Comparison of ENCODE assay signal across 8 mouse cellular contexts in the genomic region with DNA sequence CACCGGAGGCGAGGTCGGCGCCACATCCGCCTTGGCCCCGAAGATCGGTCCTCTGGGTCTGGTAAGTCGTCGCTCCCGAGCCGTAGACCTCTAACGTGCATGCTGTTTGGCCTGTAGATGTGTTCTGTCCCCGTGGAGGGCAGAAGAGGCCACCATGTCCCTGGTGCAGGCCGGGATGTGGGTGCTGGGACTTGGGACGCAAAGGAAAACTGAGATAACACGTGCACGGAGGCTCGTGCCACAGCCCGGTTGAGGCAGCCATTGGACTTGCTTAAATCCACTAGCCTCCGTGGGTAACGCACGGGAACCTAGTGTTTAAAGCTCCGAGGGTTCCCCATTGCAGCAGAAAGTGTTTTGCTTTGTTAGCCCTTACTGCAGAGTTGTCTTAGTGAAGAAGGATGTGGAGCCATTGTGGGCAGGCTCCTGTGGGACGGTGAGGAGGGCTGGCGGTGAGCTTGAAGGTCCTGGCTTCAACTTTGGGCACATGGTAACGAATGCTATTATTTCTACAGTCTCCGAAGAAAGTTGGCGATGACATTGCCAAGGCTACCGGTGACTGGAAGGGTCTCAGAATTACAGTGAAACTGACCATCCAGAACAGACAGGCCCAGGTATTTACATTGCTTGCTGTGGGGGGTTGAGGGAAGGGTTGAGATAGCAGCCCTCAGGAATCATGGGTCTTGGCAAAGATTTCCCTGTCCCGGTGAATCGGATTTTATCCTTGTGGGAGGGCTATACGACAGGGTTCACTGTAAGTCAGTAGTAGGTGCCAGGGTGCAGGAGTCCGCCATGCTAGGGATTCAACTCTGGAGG. TPM values are rescaled to one million over a fixed set of nuclear protein-coding genes. Genes with fewer than 3 reads are reported as not detected.
DNase-seq lines count a peak whose midpoint lies in the region; ATAC-seq and TF ChIP-seq lines count a peak whose summit lies in the region.

No protein-coding gene starts in this region.

- peak overlapping the region; percentile 88 for H3K27ac ChIP-seq in heart, embryonic 11.5 days (ENCODE audit: low read depth, low read length)
- H3K27ac ChIP-seq in cortical plate, adult 2 months (ENCODE audit: insufficient read depth, low read length), result no peak overlapping the region
- peak overlapping the region; percentile 90 for H3K27ac ChIP-seq in intestine, embryonic 14.5 days (ENCODE audit: low read depth)
- H3K27ac ChIP-seq in midbrain, embryonic 16.5 days (ENCODE audit: low read length), result peak overlapping the region; percentile 78

- no peaks in the 10 kb centered on the region for H3K9me3 ChIP-seq in heart, embryonic 11.5 days (replicated peaks; ENCODE audit: control insufficient read depth, low read length)
- H3K9me3 ChIP-seq in intestine, embryonic 14.5 days (ENCODE audit: control insufficient read depth, low read length), result no peaks in the 10 kb centered on the region
- no peaks in the 10 kb centered on the region for H3K9me3 ChIP-seq in midbrain, embryonic 16.5 days (replicated peaks; ENCODE audit: control insufficient read depth, low read length, poor library complexity, severe bottlenecking)

- no peak for TF ChIP-seq POLR2A in cortical plate, adult 2 months (IDR thresholded peaks at IDR 0.05; ENCODE audit: extremely low read depth, insufficient read depth, low read length)

- H3K79me3 ChIP-seq in C2C12 (ENCODE audit: low read depth), result peaks cover 34% of the 10 kb centered on the region

- peak overlapping the region; percentile 90 for H3K9ac ChIP-seq in heart, embryonic 11.5 days (ENCODE audit: low read depth, low read length)
- H3K9ac ChIP-seq in intestine, embryonic 14.5 days (ENCODE audit: low read length), result peak overlapping the region; percentile 99
- peak overlapping the region; percentile 90 for H3K9ac ChIP-seq in midbrain, embryonic 16.5 days (ENCODE audit: low read depth, low read length)

- no peak for TF ChIP-seq CTCF in C2C12 (IDR thresholded peaks at IDR 0.05; ENCODE audit: control insufficient read depth, insufficient read depth, insufficient read length)
- TF ChIP-seq CTCF in cortical plate, adult 2 months (IDR thresholded peaks at IDR 0.05; ENCODE audit: extremely low read depth, insufficient read depth, low read length), result no peak

- H3K27me3 ChIP-seq in heart, embryonic 11.5 days (ENCODE audit: control insufficient read depth, insufficient read depth, low read length), result no peaks in the 10 kb centered on the region
- H3K27me3 ChIP-seq in C2C12 (ENCODE audit: control insufficient read depth, insufficient read depth, insufficient read length), result no peaks in the 10 kb centered on the region
- H3K27me3 ChIP-seq in intestine, embryonic 14.5 days (replicated peaks; ENCODE audit: control insufficient read depth, insufficient read depth, low read length), result no peaks in the 10 kb centered on the region
- H3K27me3 ChIP-seq in midbrain, embryonic 16.5 days (ENCODE audit: control insufficient read depth, insufficient read depth, low read depth, low read length), result no peaks in the 10 kb centered on the region

- peaks cover 50% of the 10 kb centered on the region for H3K79me2 ChIP-seq in C2C12 (ENCODE audit: control insufficient read depth, insufficient read depth)

- ATAC-seq in heart, embryonic 11.5 days (replicated peaks; ENCODE audit: insufficient number of reproducible peaks, low FRiP score, low TSS enrichment), result no peak
- no peak for ATAC-seq in intestine, embryonic 14.5 days (replicated peaks; ENCODE audit: low FRiP score, low TSS enrichment, low read depth)
- ATAC-seq in midbrain, embryonic 16.5 days, result 0 out of 2 replicates have a peak, but pooled peaks have one; percentile 3
- ATAC-seq in frontal cortex, adult (ENCODE audit: low TSS enrichment), result no peak

- H3K36me3 ChIP-seq in heart, embryonic 11.5 days (ENCODE audit: control insufficient read depth, insufficient read depth, low read length), result peaks cover 15% of the 10 kb centered on the region; the same call in 1 of the 2 replicates
- peaks cover 47% of the 10 kb centered on the region for H3K36me3 ChIP-seq in C2C12 (ENCODE audit: control insufficient read depth, insufficient read depth)
- H3K36me3 ChIP-seq in intestine, embryonic 14.5 days (ENCODE audit: control insufficient read depth, insufficient read depth, low read length), result peaks cover 27% of the 10 kb centered on the region
- H3K36me3 ChIP-seq in midbrain, embryonic 16.5 days (ENCODE audit: control insufficient read depth, insufficient read depth, low read length), result peaks cover 12% of the 10 kb centered on the region; the same call in 1 of the 2 replicates

- peak overlapping the region; percentile 93 for H3ac ChIP-seq in C2C12 (ENCODE audit: control insufficient read depth, insufficient read length, low read depth)

- H3K4me1 ChIP-seq in heart, embryonic 11.5 days (ENCODE audit: control insufficient read depth, insufficient read depth, low read length), result peaks cover 19% of the 10 kb centered on the region
- peaks cover 4% of the 10 kb centered on the region for H3K4me1 ChIP-seq in cortical plate, adult 2 months (ENCODE audit: control insufficient read depth, insufficient read depth, low read length)
- peaks cover 31% of the 10 kb centered on the region for H3K4me1 ChIP-seq in intestine, embryonic 14.5 days (replicated peaks; ENCODE audit: control insufficient read depth, insufficient read depth, low read length)
- peaks cover 26% of the 10 kb centered on the region for H3K4me1 ChIP-seq in midbrain, embryonic 16.5 days (ENCODE audit: control insufficient read depth, insufficient read depth, low read length)

- H3K4me3 ChIP-seq in heart, embryonic 11.5 days (ENCODE audit: low read depth, low read length), result peak overlapping the region; percentile 92
- peak overlapping the region; percentile 92 for H3K4me3 ChIP-seq in C2C12 (ENCODE audit: insufficient read depth, poor library complexity, severe bottlenecking)
- peak overlapping the region; percentile 62 for H3K4me3 ChIP-seq in cortical plate, adult 2 months (ENCODE audit: insufficient read depth, low read length)
- H3K4me3 ChIP-seq in intestine, embryonic 14.5 days (ENCODE audit: low read depth, low read length), result peak overlapping the region; percentile 95
- H3K4me3 ChIP-seq in midbrain, embryonic 16.5 days (ENCODE audit: low read depth, low read length), result peak overlapping the region; percentile 74

- intact Hi-C loops in heart, postnatal 36 days (cut with DNase I), result no loop called here

- DNase-seq in heart, postnatal 36 days, result no peak
- no peak for DNase-seq in intestine, embryonic 14.5 days (ENCODE audit: low spot score)
- no peak for DNase-seq in gastrocnemius, postnatal 10 days

- under 1% methylated on average over 33 of the region's 33 CpGs for WGBS in heart, embryonic 11.5 days (ENCODE audit: insufficient replicate concordance)
- under 1% methylated on average over 33 of the region's 33 CpGs for WGBS in intestine, embryonic 14.5 days
- WGBS in midbrain, embryonic 16.5 days, result under 1% methylated on average over 33 of the region's 33 CpGs

- peak overlapping the region; percentile 93 for H3K4me2 ChIP-seq in heart, embryonic 11.5 days
- H3K4me2 ChIP-seq in intestine, embryonic 14.5 days (ENCODE audit: low read length), result peak overlapping the region; percentile 71
- peak overlapping the region; percentile 97 for H3K4me2 ChIP-seq in midbrain, embryonic 16.5 days (ENCODE audit: low read length)

TF ChIP-seq in C2C12, 6 proteins besides CTCF, POLR2A, EP300 and RAD21:
- TF ChIP-seq USF1 (IDR thresholded peaks at IDR 0.05; ENCODE audit: low read depth) (no peak), MYOG (IDR thresholded peaks at IDR 0.05; ENCODE audit: control insufficient read depth, extremely low read depth, insufficient read length) (no peak), MYOD1 (IDR thresholded peaks at IDR 0.05; ENCODE audit: control insufficient read depth, insufficient read length, low read depth) (no peak), CEBPB (IDR thresholded peaks at IDR 0.05; ENCODE audit: low read depth) (no peak), MAX (IDR thresholded peaks at IDR 0.05) (peak; percentile 12), FOSL1 (IDR thresholded peaks at IDR 0.05; ENCODE audit: insufficient read depth, low read length, poor library complexity, severe bottlenecking) (no peak)

RNA-seq across cellular contexts. Expression of gene Lrsam1, which starts 0.9 kb away (rescaled TPM):
- 6.7 and 7.4 TPM in 2 replicates for polyA plus RNA-seq in heart, embryonic 11.5 days (2014; fragmentation: Nextera tagmentation; extraction: Ambion mirVana)
- total RNA-seq in heart, postnatal 36 days (2021), result 10 to 100 TPM; 14.1 to 17.0 TPM
- polyA plus RNA-seq in C2C12 (2012; fragmentation: generic; extraction: Trizol), result 10.3 TPM
- 25.6 and 25.9 TPM in 2 replicates for polyA plus RNA-seq in cortical plate, adult 2 months (2012; rRNA removed)
- 7.0 and 7.9 TPM in 2 replicates for polyA plus RNA-seq in intestine, embryonic 14.5 days (2014; fragmentation: Nextera tagmentation; extraction: Ambion mirVana)
- polyA plus RNA-seq in midbrain, embryonic 16.5 days (2015; fragmentation: Nextera tagmentation; extraction: Ambion mirVana), result 24.7 and 29.0 TPM in 2 replicates
- total RNA-seq in gastrocnemius, postnatal 10 days (2021), result 10 to 100 TPM in 1 of 2 experiments, 1 to 10 TPM in 1; 9.9 to 12.9 TPM

RNA-seq across cellular contexts. Expression of gene Rpl12, which starts 0.9 kb away (rescaled TPM):
- polyA plus RNA-seq in heart, embryonic 11.5 days (2014; fragmentation: Nextera tagmentation; extraction: Ambion mirVana), result 131 and 158 TPM in 2 replicates
- total RNA-seq in heart, postnatal 36 days (2021), result 10 to 100 TPM; 56.4 to 65.9 TPM
- 3,677 TPM for polyA plus RNA-seq in C2C12 (2012; fragmentation: generic; extraction: Trizol)
- polyA plus RNA-seq in cortical plate, adult 2 months (2012; rRNA removed), result 484 and 506 TPM in 2 replicates
- polyA plus RNA-seq in intestine, embryonic 14.5 days (2014; fragmentation: Nextera tagmentation; extraction: Ambion mirVana), result 259 and 272 TPM in 2 replicates
- 76.2 and 81.9 TPM in 2 replicates for polyA plus RNA-seq in midbrain, embryonic 16.5 days (2015; fragmentation: Nextera tagmentation; extraction: Ambion mirVana)
- 100 to 1,000 TPM; 156 to 177 TPM for total RNA-seq in gastrocnemius, postnatal 10 days (2021)

RNA-seq across cellular contexts. Expression of gene Slc2a8, which starts 19.6 kb away (rescaled TPM):
- polyA plus RNA-seq in heart, embryonic 11.5 days (2014; fragmentation: Nextera tagmentation; extraction: Ambion mirVana), result 12.1 and 13.2 TPM in 2 replicates
- total RNA-seq in heart, postnatal 36 days (2021), result 10 to 100 TPM; 18.3 to 26.7 TPM
- 4.3 TPM for polyA plus RNA-seq in C2C12 (2012; fragmentation: generic; extraction: Trizol)
- 47.5 TPM in 2 replicates for polyA plus RNA-seq in cortical plate, adult 2 months (2012; rRNA removed)
- 10.3 and 13.6 TPM in 2 replicates for polyA plus RNA-seq in intestine, embryonic 14.5 days (2014; fragmentation: Nextera tagmentation; extraction: Ambion mirVana)
- polyA plus RNA-seq in midbrain, embryonic 16.5 days (2015; fragmentation: Nextera tagmentation; extraction: Ambion mirVana), result 20.7 and 21.7 TPM in 2 replicates
- total RNA-seq in gastrocnemius, postnatal 10 days (2021), result 1 to 10 TPM; 7.2 to 7.6 TPM
